Mouse (Mus musculus) monocyte, adult 5-6 weeks (primary cell): ENCODE data around the gene Zfp740. TPM values are rescaled to one million over a fixed set of nuclear protein-coding genes. Genes with fewer than 3 reads are reported as not detected.
"Not testable (repeated sequence)": the region's sequence is repeated elsewhere in the genome, so short reads cannot be mapped to it uniquely, and the experiment has no call there.

Experiments
- ATAC-seq: fragments of 153-309, 156-312 bp; replicated peaks from 2 replicates; pipeline ENCODE4 v1.8.0; 2017; ENCODE audit warnings: mild to moderate bottlenecking; ENCODE audit not compliant: low TSS enrichment, insufficient number of reproducible peaks, severe bottlenecking, poor library complexity, low FRiP score
- total RNA-seq: library from RNA; stranded (forward); fragments of 200-1000, 200-491, 200-594 nt; gene quantifications from 3 replicates; pipeline ENCODE4 v1.2.3, GENCODE M21; 2017

Gene Zfp740
- total RNA-seq, result 58.9 to 62.9 TPM (median 60.3 TPM) in 3 replicates

- peak; percentile 90 for ATAC-seq
Measured at GRCm38 (mm10) chr15:102202971-102203834, at the start of gene Zfp740. TSS of gene Zfp740 (plus strand) at chr15:102203249.

GRCm38 (mm10) chr15:102155006-102155405, 48.0 kb upstream of the Zfp740 start:
- not testable (repeated sequence) for ATAC-seq

- ATAC-seq, result no peak
Measured at GRCm38 (mm10) chr15:102156836-102157235, 46.2 kb upstream of the Zfp740 start.

DNA sequence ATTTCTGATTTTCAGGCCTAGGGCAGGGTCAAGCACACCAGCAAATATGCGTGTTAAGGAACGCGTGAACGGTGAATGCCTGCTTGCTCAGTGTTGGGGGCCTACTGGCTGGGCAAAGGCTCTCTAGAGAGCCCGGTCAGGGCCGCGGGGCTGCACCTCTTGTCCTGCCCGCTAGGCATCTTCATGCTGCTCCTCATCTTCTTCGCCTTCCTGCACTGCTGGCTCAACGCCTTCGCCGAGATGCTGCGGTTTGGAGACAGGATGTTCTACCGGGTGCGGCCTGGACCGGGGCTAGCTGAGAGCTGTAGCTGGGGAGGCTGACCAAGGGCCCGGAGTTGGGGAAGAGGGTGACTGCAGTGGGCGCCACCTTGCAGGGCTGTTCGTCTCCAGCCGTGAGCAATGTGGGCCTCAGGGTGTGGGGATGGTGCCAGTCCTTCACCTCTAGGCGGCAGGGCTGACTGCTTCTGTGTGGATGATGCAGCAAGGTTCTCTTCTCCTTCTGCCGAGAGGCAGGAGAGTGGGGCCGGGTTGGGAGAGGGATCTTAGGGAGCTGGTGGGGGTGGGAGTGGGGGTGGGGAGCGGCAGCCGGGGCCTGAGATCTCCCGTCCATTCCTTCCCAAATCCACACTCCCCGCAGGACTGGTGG, 42.5 kb upstream of the Zfp740 start:
- no peak for ATAC-seq

DNA sequence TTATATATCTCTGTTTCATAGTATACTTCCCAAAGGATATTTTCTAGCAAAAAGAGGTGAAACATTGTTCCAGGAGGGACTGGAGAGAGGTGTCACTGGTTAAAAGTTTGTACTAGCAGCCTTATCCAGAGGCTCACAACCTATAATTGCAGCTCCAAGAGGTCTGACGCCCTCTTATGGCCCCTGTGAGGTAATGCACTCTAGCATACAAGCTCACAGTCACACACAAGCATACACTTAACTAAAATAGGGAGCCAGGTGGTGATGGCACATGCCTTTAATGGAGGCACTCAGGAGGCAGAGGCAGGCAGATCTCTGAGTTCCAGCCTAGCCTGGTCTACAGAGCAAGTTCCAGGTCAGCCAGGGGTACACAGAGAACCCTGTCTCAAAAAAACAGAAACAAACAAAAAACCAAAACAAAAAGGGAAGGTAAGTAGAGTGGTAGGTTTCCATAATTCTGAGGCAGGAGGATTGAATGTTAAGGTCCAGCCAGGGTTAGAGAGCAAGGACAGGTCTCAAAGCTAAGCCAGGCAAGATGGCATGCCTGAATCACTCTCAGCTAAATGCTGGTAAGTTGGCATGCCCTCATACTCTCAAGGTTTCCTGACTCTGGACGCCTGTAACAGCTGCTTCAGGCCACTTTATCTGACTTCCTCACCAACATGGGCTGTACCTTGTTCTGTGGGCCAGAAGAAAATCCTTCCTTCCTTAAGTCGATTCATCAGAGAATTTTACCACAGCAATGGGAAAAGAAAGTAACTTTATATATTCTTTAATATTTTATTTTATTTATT, 39.0 kb upstream of the Zfp740 start:
- ATAC-seq, result no peak

- no peak for ATAC-seq
Measured at GRCm38 (mm10) chr15:102165468-102166100, 37.5 kb upstream of the Zfp740 start.

GRCm38 (mm10) chr15:102167620-102168021, 35.4 kb upstream of the Zfp740 start:
- ATAC-seq, result no peak

GRCm38 (mm10) chr15:102169064-102169463, 34.0 kb upstream of the Zfp740 start:
- no peak for ATAC-seq

- ATAC-seq, result no peak
Measured at GRCm38 (mm10) chr15:102173581-102173980, 29.5 kb upstream of the Zfp740 start.

DNA sequence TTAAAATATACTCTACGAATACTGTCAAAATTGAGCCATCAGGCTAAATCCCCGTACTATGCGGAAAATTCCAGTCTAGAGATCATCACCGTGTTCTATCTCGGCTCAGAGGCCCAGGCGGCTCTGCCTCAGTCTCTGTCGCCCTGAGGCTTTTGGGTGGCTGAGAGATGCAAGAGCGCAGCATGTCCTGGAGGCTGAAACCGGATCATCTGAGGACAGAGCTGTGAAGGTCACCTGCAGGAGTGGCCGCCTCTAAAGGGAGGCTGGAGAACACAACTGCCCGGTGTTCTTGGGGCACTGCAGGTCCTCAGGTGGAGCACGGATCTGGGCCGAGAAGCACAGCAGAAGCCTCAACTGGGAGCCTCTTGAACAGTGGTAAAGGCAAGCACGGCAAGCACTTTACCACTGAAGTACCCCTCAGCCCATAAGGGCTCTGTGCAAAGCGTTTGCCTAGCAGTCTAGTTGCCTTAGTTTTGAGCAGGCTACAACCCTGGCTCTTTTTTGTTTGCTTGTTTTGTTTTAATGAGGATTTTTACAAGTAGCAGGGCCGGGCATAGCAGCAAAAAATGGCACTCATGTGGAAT, 27.2 kb upstream of the Zfp740 start:
- no peak for ATAC-seq

DNA sequence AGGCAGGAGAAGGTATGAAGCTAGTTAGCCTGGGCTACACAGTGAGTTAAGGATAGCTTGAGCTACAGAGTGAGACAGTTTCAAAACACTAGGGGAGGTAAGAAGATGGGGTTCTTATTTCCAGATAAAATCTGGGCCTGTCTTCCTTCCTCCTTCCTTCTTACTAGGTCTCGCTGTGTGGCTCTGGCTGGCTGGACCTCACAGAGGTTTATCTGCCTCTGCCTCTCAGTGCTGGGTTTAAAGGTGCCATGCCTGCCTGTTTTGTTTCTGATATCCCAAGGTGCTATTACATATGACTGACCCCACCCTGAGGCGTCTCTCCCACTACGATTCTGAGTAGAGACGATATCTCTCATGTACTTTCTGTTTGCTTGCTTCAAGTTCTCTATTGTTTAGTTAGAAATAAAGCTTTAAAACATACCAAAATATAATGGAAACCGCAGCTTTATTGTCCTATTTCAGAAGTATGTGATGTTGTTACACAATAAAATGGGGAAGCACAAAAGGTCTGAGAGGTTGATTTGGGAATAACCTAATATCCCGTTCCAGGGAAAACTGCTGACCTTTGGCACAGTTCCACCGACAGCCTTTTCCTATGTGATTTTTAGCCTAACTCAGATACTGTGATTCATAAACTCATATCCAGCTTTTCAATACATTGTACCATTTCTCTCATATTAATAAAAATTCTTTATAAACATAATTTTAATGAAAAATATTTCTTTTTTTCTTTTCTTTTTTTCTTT, 26.3 kb upstream of the Zfp740 start:
- ATAC-seq, result no peak

GRCm38 (mm10) chr15:102177417-102177816, 25.6 kb upstream of the Zfp740 start:
- no peak for ATAC-seq

GRCm38 (mm10) chr15:102178279-102178678, 24.8 kb upstream of the Zfp740 start:
- ATAC-seq, result peak; percentile 81

GRCm38 (mm10) chr15:102179106-102179505, 23.9 kb upstream of the Zfp740 start:
- ATAC-seq, result no peak

- ATAC-seq, result no peak
Measured at GRCm38 (mm10) chr15:102179924-102180323, 23.1 kb upstream of the Zfp740 start.

DNA sequence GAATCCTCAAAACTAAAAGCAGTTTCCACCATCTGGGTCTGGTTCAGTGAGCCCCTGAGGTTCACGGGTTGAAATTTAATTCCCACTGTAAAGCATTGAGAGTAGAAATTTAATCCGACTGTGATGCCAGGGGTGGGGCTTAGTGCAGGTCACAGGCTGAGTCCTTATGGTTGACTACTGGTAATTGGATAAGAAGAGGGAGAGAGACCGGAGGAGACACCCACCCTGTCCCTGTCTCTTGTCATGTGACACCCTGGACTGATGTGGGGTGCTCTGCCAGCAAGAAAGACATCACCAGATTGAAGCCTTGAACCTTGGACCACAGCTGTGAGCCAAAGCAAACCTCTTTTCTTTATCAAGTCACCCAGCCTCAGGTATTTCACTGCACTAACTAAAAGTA, 20.0 kb upstream of the Zfp740 start:
- no peak for ATAC-seq

DNA sequence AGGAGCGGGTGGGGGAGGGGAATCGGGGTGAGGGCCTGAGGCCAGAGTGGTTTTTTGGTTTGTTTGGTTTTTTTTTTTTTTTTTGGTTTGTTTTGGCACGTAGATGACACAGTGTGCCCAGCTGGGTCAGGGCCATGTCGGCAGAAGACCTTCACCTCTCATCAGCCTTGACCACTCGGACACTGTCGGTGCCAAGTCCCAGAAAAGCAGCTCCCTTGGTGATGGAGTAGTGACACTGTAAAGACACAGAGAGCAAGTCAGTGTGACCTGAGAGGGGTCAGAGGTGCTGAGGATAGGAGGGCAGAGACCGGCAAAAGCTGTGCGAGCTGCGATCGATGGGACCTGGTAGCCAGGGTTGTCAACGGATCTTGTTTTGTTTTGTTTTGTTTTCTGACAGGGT, 16.8 kb upstream of the Zfp740 start:
- ATAC-seq, result no peak

DNA sequence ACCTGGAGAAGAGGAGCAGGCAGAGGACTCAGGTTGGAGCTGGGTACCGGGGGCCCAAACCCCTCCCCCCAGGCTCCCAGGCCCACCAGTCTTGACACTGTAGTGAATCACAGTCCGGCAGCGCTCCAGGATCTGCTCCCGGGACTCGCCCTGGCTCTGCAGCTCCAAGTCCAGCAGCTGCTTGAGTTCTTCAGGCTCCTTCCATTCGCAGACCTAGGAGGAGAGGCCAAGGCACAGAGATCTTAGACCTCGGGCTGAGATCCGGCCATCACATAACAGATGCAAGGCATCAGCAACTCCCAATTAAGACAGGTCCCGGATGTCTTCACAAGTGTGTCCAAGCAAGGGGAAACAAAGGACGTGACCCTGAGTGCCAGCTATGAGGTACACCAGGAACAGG, 15.0 kb upstream of the Zfp740 start:
- ATAC-seq, result no peak
